Mouse (Mus musculus): ENCODE measurements around the gene Iyd. TPM values are rescaled to one million over a fixed set of nuclear protein-coding genes. Genes with fewer than 3 reads are reported as not detected.

The Iyd gene
- 6.2 TPM for polyA plus RNA-seq (2014; fragmentation: Illumina TruSeq; extraction: RNeasy Lipid Tissue Mini Kit (QIAGEN cat#74804); ENCODE audit: insufficient read depth, low read depth, low replicate concordance)

DNA sequence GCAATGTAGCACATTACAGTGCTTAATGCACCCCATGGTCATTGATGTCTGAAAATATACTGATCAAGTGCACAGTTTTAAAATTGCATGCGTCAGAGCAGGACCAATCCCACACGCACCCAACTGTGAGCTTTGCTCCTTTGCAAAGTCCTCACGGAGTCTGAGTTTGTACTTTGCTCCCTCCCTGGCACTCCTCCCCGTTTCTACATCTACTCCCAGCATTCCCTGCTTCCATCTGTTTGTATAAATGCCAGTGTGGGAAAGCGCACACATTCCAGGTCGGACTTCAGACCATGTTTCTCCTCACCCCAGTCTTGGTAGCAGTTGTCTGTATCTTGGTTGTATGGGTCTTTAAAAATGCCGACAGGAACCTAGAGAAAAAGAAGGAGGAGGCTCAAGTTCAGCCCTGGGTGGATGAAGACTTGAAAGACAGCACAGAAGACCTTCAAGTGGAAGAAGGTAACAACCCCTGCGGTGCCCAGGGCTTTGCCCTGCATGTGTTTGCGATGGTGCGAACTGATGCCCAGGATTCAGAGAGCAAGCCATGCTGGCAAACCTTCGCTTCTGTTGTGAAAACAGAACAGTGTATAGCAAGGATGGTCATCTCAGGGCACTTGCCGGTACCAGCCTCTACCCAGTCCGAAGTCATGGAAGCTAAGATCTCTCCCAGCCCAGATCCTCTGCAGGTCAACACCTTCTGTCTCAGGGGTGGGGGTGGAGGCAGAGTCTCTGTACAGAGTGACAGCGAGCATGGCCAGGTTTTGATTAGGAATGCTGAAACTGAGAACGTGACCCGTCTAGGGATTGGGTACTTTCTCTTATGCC is at the start of gene Iyd:
TSS of gene Iyd (plus strand) at position 238 of the 825 bp plus-strand sequence.

Other genes with a start within 250 kb of the Iyd start
- gene Ppp1r14c, start 174.2 kb upstream of the Iyd start, polyA plus RNA-seq (2014; fragmentation: Illumina TruSeq; extraction: RNeasy Lipid Tissue Mini Kit (QIAGEN cat#74804); ENCODE audit: insufficient read depth, low read depth, low replicate concordance) = 73.3 TPM
- 4.1 TPM for gene Plekhg1, start 200.1 kb downstream of the Iyd start, polyA plus RNA-seq (2014; fragmentation: Illumina TruSeq; extraction: RNeasy Lipid Tissue Mini Kit (QIAGEN cat#74804); ENCODE audit: insufficient read depth, low read depth, low replicate concordance)

Data from lung, adult 10 weeks (tissue).